Mouse (Mus musculus) forebrain, embryonic 16.5 days (tissue): ENCODE measurements around the gene Uox. TPM values are rescaled to one million over a fixed set of nuclear protein-coding genes. Genes with fewer than 3 reads are reported as not detected.

Experiments
- ATAC-seq: fragments of 200-750 bp; cut with Nextera tagmentation; 2 replicates; pipeline ENCODE4 v1.8.0; 2017; ENCODE audit warnings: mild to moderate bottlenecking, moderate library complexity
- H3K27ac ChIP-seq: fragments of 300-500 bp; sonication (generic); 2 replicates; pipeline ENCODE4 v1.5.1; 2014; ENCODE audit warnings: low read length, control low read depth
- H3K27me3 ChIP-seq: fragments of 300-500 bp; sonication (generic); replicated peaks from 2 replicates; pipeline ENCODE4 v1.6.1; 2014; ENCODE audit warnings: low read length; ENCODE audit not compliant: control insufficient read depth, insufficient read depth
- H3K36me3 ChIP-seq: fragments of 300-500 bp; sonication (generic); 2 replicates; pipeline ENCODE4 v1.6.1; 2014; ENCODE audit not compliant: control insufficient read depth, insufficient read depth
- H3K4me1 ChIP-seq: fragments of 300-500 bp; sonication (generic); replicated peaks from 2 replicates; pipeline ENCODE4 v1.6.1; 2014; ENCODE audit warnings: low read length; ENCODE audit not compliant: control insufficient read depth, insufficient read depth
- H3K4me2 ChIP-seq: fragments of 300-500 bp; sonication (generic); 2 replicates; pipeline ENCODE4 v1.6.1; 2014; ENCODE audit warnings: mild to moderate bottlenecking, low read length, control low read depth
- H3K4me3 ChIP-seq: fragments of 300-500 bp; sonication (generic); replicated peaks from 2 replicates; pipeline ENCODE4 v1.5.1; 2014; ENCODE audit warnings: mild to moderate bottlenecking, low read length, control low read depth
- H3K9ac ChIP-seq: fragments of 300-500 bp; sonication (generic); replicated peaks from 2 replicates; pipeline ENCODE4 v1.6.1; 2014; ENCODE audit warnings: low read depth, low read length, control low read depth
- H3K9me3 ChIP-seq: fragments of 300-500 bp; sonication (generic); 2 replicates; pipeline ENCODE4 v1.6.1; 2016; ENCODE audit warnings: low read length; ENCODE audit not compliant: control insufficient read depth
- WGBS: fragments of 180-500 bp; shearing (Covaris S2); extraction: QIAGEN DNeasy Blood & Tissue Kit; methylation state at CpG from one replicate; pipeline ENCODE4 v1.1.7; 2014; 5-methylcytosine and 5-hydroxymethylcytosine counted together
- polyA plus RNA-seq: library from polyadenylated mRNA; unstranded; fragments of >200 nt; fragmentation: Nextera tagmentation; extraction: Ambion mirVana; gene quantifications from 2 replicates; pipeline ENCODE4 v1.2.1, GENCODE M21; 2015

The Uox gene
- polyA plus RNA-seq, 1 experiment from 2014 or later: not detected

- Histone ChIP-seq H3K4me3 (no peak overlapping the region), H3K4me1 (no peaks in the 10 kb centered on the region), H3K27ac (no peak overlapping the region), H3K4me2 (no peak overlapping the region), H3K36me3 (no peaks in the 10 kb centered on the region), H3K9me3 (no peaks in the 10 kb centered on the region), H3K9ac (no peak overlapping the region), H3K27me3 (no peaks in the 10 kb centered on the region)
- 56% methylated on average over 2 of the region's 2 CpGs for WGBS
- no peak for ATAC-seq
These were observed 7.4 kb downstream of the Uox start for GRCm38 (mm10) chr3:146577591-146577990.

- no peak overlapping the region for H3K27ac ChIP-seq
- no peak overlapping the region for H3K4me2 ChIP-seq
- WGBS: 91% methylated on average over 3 of the region's 3 CpGs
- no peaks in the 10 kb centered on the region for H3K36me3 ChIP-seq
- H3K27me3 ChIP-seq: no peaks in the 10 kb centered on the region
- H3K4me3 ChIP-seq: no peak overlapping the region
- ATAC-seq: no peak
- H3K9ac ChIP-seq: no peak overlapping the region
- H3K9me3 ChIP-seq: no peaks in the 10 kb centered on the region
- H3K4me1 ChIP-seq: no peaks in the 10 kb centered on the region
These were observed 10.0 kb downstream of the Uox start for GRCm38 (mm10) chr3:146580039-146580729.

- Histone ChIP-seq H3K27me3 (no peaks in the 10 kb centered on the region), H3K4me2 (no peak overlapping the region), H3K27ac (no peak overlapping the region), H3K4me3 (no peak overlapping the region), H3K9ac (no peak overlapping the region), H3K4me1 (no peaks in the 10 kb centered on the region), H3K36me3 (no peaks in the 10 kb centered on the region), H3K9me3 (no peaks in the 10 kb centered on the region)
- no peak for ATAC-seq
- WGBS: 89% methylated on average over 4 of the region's 4 CpGs
These were observed 13.3 kb downstream of the Uox start for GRCm38 (mm10) chr3:146583478-146583877.

- H3K9ac ChIP-seq: no peak overlapping the region
- no peaks in the 10 kb centered on the region for H3K36me3 ChIP-seq
- H3K27ac ChIP-seq: no peak overlapping the region
- H3K4me2 ChIP-seq: no peak overlapping the region
- H3K4me1 ChIP-seq: no peaks in the 10 kb centered on the region
- H3K9me3 ChIP-seq: no peaks in the 10 kb centered on the region
- H3K27me3 ChIP-seq: no peaks in the 10 kb centered on the region
- H3K4me3 ChIP-seq: no peak overlapping the region
- ATAC-seq: no peak
- 48% methylated on average over 5 of the region's 5 CpGs for WGBS
These were observed 13.7 kb downstream of the Uox start for GRCm38 (mm10) chr3:146583908-146584307.

- no peaks in the 10 kb centered on the region for H3K36me3 ChIP-seq
- ATAC-seq: no peak
- no peaks in the 10 kb centered on the region for H3K27me3 ChIP-seq
- H3K4me3 ChIP-seq: no peak overlapping the region
- H3K9me3 ChIP-seq: no peaks in the 10 kb centered on the region
- no peak overlapping the region for H3K9ac ChIP-seq
- no peaks in the 10 kb centered on the region for H3K4me1 ChIP-seq
- no peak overlapping the region for H3K4me2 ChIP-seq
- 97% methylated on average over 14 of the region's 14 CpGs for WGBS
- H3K27ac ChIP-seq: no peak overlapping the region
These were observed 16.4 kb downstream of the Uox start for GRCm38 (mm10) chr3:146586616-146587015.

- H3K4me3 ChIP-seq: no peak overlapping the region
- H3K9me3 ChIP-seq: no peaks in the 10 kb centered on the region
- ATAC-seq: no peak
- H3K4me2 ChIP-seq: no peak overlapping the region
- WGBS: 85% methylated on average over 6 of the region's 6 CpGs
- H3K9ac ChIP-seq: no peak overlapping the region
- no peaks in the 10 kb centered on the region for H3K27me3 ChIP-seq
- no peaks in the 10 kb centered on the region for H3K4me1 ChIP-seq
- H3K27ac ChIP-seq: no peak overlapping the region
- no peaks in the 10 kb centered on the region for H3K36me3 ChIP-seq
These were observed 19.3 kb downstream of the Uox start for GRCm38 (mm10) chr3:146589523-146589922.

- no peak overlapping the region for H3K4me3 ChIP-seq
- H3K4me1 ChIP-seq: no peaks in the 10 kb centered on the region
- H3K9ac ChIP-seq: no peak overlapping the region
- no peaks in the 10 kb centered on the region for H3K27me3 ChIP-seq
- no peaks in the 10 kb centered on the region for H3K9me3 ChIP-seq
- no peak for ATAC-seq
- no peak overlapping the region for H3K4me2 ChIP-seq
- 80% methylated on average over 7 of the region's 7 CpGs for WGBS
- no peaks in the 10 kb centered on the region for H3K36me3 ChIP-seq
- H3K27ac ChIP-seq: no peak overlapping the region
These were observed 20.9 kb downstream of the Uox start for GRCm38 (mm10) chr3:146591159-146591558.

- H3K36me3 ChIP-seq: no peaks in the 10 kb centered on the region
- no peaks in the 10 kb centered on the region for H3K9me3 ChIP-seq
- H3K27me3 ChIP-seq: no peaks in the 10 kb centered on the region
- H3K4me3 ChIP-seq: no peak overlapping the region
- no peak overlapping the region for H3K4me2 ChIP-seq
- H3K4me1 ChIP-seq: no peaks in the 10 kb centered on the region
- no peak for ATAC-seq
- H3K9ac ChIP-seq: no peak overlapping the region
- no peak overlapping the region for H3K27ac ChIP-seq
- 57% methylated on average over 2 of the region's 2 CpGs for WGBS
These were observed 21.4 kb downstream of the Uox start for GRCm38 (mm10) chr3:146591601-146592000.

GRCm38 (mm10) chr3:146595440-146595839 lies 25.2 kb downstream of the Uox start:
- Histone ChIP-seq H3K4me2 (no peak overlapping the region), H3K9me3 (no peaks in the 10 kb centered on the region), H3K9ac (no peak overlapping the region), H3K4me1 (no peaks in the 10 kb centered on the region), H3K27me3 (no peaks in the 10 kb centered on the region), H3K4me3 (no peak overlapping the region), H3K36me3 (no peaks in the 10 kb centered on the region), H3K27ac (no peak overlapping the region)
- WGBS: 91% methylated on average over 6 of the region's 6 CpGs
- ATAC-seq: no peak

- no peak for ATAC-seq
- Histone ChIP-seq H3K4me2 (no peak overlapping the region), H3K9ac (no peak overlapping the region), H3K27me3 (no peaks in the 10 kb centered on the region), H3K4me1 (no peaks in the 10 kb centered on the region), H3K36me3 (no peaks in the 10 kb centered on the region), H3K4me3 (no peak overlapping the region), H3K27ac (no peak overlapping the region), H3K9me3 (no peaks in the 10 kb centered on the region)
- 71% methylated on average over 8 of the region's 8 CpGs for WGBS
These were observed 26.2 kb downstream of the Uox start for GRCm38 (mm10) chr3:146596387-146596786.
